Mouse (Mus musculus) hindbrain, embryonic 13.5 days (tissue): ENCODE results near the gene Neurl1a. TPM values are rescaled to one million over a fixed set of nuclear protein-coding genes. Genes with fewer than 3 reads are reported as not detected.

ENCODE experiments used
- ATAC-seq: fragments of 200-750 bp; cut with Nextera tagmentation; 2 replicates; pipeline ENCODE4 v1.8.0; 2017; ENCODE audit warnings: moderate TSS enrichment; ENCODE audit not compliant: low FRiP score
- H3K27ac ChIP-seq: fragments of 300-500 bp; sonication (generic); 2 replicates; pipeline ENCODE4 v1.5.1; 2015; ENCODE audit warnings: inconsistent platforms, mild to moderate bottlenecking, moderate library complexity
- H3K27me3 ChIP-seq: fragments of 300-500 bp; sonication (generic); 2 replicates; pipeline ENCODE4 v1.6.1; 2015; ENCODE audit warnings: mild to moderate bottlenecking, inconsistent platforms
- H3K36me3 ChIP-seq: fragments of 300-500 bp; sonication (generic); 2 replicates; pipeline ENCODE4 v1.6.1; 2015; ENCODE audit warnings: mild to moderate bottlenecking, inconsistent platforms
- H3K4me1 ChIP-seq: fragments of 300-500 bp; sonication (generic); replicated peaks from 2 replicates; pipeline ENCODE4 v1.6.1; 2015; ENCODE audit warnings: inconsistent platforms
- H3K4me2 ChIP-seq: fragments of 300-500 bp; sonication (generic); 2 replicates; pipeline ENCODE4 v1.6.1; 2015; ENCODE audit warnings: inconsistent platforms, mild to moderate bottlenecking, moderate library complexity
- H3K4me3 ChIP-seq: fragments of 300-500 bp; sonication (generic); 2 replicates; pipeline ENCODE4 v1.5.1; 2015; ENCODE audit warnings: mild to moderate bottlenecking, inconsistent platforms
- H3K9ac ChIP-seq: fragments of 300-500 bp; sonication (generic); 2 replicates; pipeline ENCODE4 v1.6.1; 2015; ENCODE audit warnings: mild to moderate bottlenecking, inconsistent platforms
- H3K9me3 ChIP-seq: fragments of 300-500 bp; sonication (generic); 2 replicates; pipeline ENCODE4 v1.6.1; 2016; ENCODE audit warnings: inconsistent platforms
- WGBS: fragments of 180-500 bp; shearing (Covaris S2); methylation state at CpG from one replicate; pipeline ENCODE4 v1.1.7; 2015; 5-methylcytosine and 5-hydroxymethylcytosine counted together
- polyA plus RNA-seq: library from polyadenylated mRNA; unstranded; fragments of >200 nt; fragmentation: Nextera tagmentation; extraction: Ambion mirVana; gene quantifications from 2 replicates; pipeline ENCODE4 v1.2.1, GENCODE M21; 2015

Gene Neurl1a
- polyA plus RNA-seq, 1 experiment from 2014 or later, result 6.8 TPM

DNA sequence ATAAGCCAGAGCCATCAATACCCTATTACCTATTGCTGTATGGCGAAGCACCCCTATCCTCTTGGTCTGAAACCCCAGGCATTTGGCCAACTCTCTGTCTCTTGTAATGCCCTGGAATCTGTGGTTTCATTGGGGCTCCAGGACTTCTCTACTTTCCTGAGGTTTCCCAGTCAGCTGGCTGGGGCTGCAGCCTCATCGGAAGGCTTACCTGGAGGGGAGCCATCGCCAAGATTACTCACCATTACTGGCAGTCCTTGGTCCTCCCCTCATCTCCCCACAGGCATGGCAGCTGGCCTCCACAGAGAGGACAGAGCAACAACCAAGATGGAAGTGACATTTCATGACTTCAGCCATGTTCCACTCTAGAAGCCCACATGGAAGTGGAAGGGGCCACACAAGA, 54.5 kb downstream of the Neurl1a start:
- Histone ChIP-seq H3K36me3 (no peaks in the 10 kb centered on the region), H3K4me3 (no peak overlapping the region), H3K9ac (no peak overlapping the region), H3K27ac (no peak overlapping the region), H3K4me2 (no peak overlapping the region), H3K4me1 (peaks cover 18% of the 10 kb centered on the region), H3K9me3 (no peaks in the 10 kb centered on the region), H3K27me3 (0 out of 2 replicates have a peak, but pooled peaks cover 9% of the 10 kb centered on the region)
- ATAC-seq, result no peak
- 92% methylated on average over 3 of the region's 3 CpGs for WGBS

DNA sequence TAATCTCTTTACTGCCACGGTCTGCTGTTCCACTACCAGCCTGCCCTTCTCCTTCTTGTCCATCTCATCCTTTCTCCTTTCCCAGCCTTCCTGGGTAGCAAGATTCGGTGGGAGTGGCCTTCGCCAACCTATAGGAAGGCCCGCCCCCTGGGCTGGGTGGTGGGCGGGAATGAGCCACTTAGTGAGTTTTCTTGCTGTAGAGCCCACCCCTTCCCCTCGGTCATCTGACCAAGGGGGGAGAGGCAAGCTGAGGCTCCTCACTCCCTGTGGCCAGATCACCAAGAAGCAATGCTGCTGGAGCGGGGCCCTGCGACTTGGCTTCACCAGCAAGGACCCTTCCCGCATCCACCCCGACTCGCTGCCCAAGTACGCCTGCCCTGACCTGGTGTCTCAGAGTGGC, 61.5 kb downstream of the Neurl1a start:
- no peak for ATAC-seq
- H3K4me3 ChIP-seq, result no peak overlapping the region
- H3K9me3 ChIP-seq, result no peaks in the 10 kb centered on the region
- H3K27ac ChIP-seq, result no peak overlapping the region
- no peak overlapping the region for H3K9ac ChIP-seq
- 0 out of 2 replicates have a peak, but pooled peaks cover 6% of the 10 kb centered on the region for H3K4me1 ChIP-seq
- 34% methylated on average over 12 of the region's 12 CpGs for WGBS
- peak overlapping the region; percentile 34 for H3K4me2 ChIP-seq
- peaks cover 7% of the 10 kb centered on the region; the same call in 1 of the 2 replicates for H3K27me3 ChIP-seq
- no peaks in the 10 kb centered on the region for H3K36me3 ChIP-seq

DNA sequence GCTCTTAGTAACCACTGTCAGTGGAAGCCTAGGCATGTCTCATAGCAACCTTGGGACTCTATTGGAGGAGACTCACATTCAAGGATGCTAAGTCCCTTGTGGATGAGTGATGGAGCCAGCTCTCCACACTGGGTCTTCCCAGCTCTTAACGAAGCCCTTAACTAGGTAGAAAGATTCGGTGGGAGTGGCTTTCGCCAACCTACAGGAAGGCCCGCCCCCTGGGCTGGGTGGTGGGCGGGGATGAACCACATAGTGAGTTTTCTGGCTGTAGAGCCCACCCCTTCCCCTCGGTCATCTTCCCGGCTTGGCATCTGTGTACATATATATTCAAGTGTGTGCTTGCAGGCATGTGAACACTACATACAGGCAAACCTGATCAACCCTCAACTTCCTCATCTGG, 62.3 kb downstream of the Neurl1a start:
- H3K9me3 ChIP-seq, result no peaks in the 10 kb centered on the region
- 68% methylated on average over 7 of the region's 7 CpGs for WGBS
- H3K4me2 ChIP-seq, result 0 out of 2 replicates have a peak overlapping the region, but pooled peaks have one; percentile 34
- no peak for ATAC-seq
- no peak overlapping the region for H3K27ac ChIP-seq
- H3K9ac ChIP-seq, result no peak overlapping the region
- H3K4me1 ChIP-seq, result 0 out of 2 replicates have a peak, but pooled peaks cover 9% of the 10 kb centered on the region
- H3K27me3 ChIP-seq, result peaks cover 7% of the 10 kb centered on the region; the same call in 1 of the 2 replicates
- H3K4me3 ChIP-seq, result no peak overlapping the region
- H3K36me3 ChIP-seq, result no peaks in the 10 kb centered on the region

DNA sequence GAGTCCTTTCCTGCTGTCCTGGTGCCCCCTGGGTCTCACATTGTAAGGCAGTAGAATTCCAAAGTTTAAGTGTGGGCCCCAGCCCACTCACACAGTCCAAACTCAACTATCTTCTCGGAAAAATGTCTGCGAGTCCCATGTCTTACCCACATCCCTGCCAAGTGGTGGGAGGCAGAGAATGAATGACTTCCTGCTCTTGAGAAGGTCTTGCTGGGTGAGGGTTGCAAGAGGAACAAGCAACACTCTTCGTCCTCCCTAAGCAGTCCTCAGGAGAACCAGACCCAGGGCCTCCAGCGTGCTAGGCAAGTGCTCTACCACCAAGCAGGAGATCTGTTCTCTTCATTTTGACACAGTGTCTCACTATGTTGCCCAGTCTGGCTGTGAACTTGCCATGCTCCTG, 63.6 kb downstream of the Neurl1a start:
- Histone ChIP-seq H3K9me3 (no peaks in the 10 kb centered on the region), H3K4me1 (0 out of 2 replicates have a peak, but pooled peaks cover 9% of the 10 kb centered on the region), H3K27ac (no peak overlapping the region), H3K9ac (no peak overlapping the region), H3K4me3 (no peak overlapping the region), H3K4me2 (no peak overlapping the region), H3K27me3 (peaks cover 7% of the 10 kb centered on the region; the same call in 1 of the 2 replicates), H3K36me3 (no peaks in the 10 kb centered on the region)
- no peak for ATAC-seq
- WGBS, result 90% methylated on average over 4 of the region's 4 CpGs

DNA sequence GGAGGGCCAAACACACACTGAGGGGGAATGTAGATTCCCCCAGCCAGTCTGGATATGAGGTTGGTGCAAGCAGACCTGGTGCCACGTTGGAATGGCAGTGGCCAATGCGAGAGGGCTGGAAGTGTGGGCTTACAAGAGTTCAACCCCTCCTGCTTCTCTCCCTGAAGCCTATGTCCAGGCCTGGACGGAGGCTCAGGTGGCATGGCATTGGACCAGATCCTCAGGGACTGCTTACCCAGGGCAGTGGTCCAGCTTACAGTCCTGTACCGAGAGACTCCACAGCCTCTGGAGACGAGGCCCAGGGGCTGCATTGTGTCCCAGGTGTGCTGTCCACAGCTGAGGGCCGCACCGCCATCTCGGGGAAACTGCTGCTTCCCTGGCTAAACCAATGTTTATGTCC, 66.9 kb downstream of the Neurl1a start:
- H3K36me3 ChIP-seq, result no peaks in the 10 kb centered on the region
- H3K27me3 ChIP-seq, result peaks cover 7% of the 10 kb centered on the region
- no peaks in the 10 kb centered on the region for H3K9me3 ChIP-seq
- 82% methylated on average over 8 of the region's 8 CpGs for WGBS
- no peak overlapping the region for H3K9ac ChIP-seq
- no peak overlapping the region for H3K4me2 ChIP-seq
- 0 out of 2 replicates have a peak, but pooled peaks cover 2% of the 10 kb centered on the region for H3K4me1 ChIP-seq
- ATAC-seq, result no peak
- no peak overlapping the region for H3K4me3 ChIP-seq
- no peak overlapping the region for H3K27ac ChIP-seq

DNA sequence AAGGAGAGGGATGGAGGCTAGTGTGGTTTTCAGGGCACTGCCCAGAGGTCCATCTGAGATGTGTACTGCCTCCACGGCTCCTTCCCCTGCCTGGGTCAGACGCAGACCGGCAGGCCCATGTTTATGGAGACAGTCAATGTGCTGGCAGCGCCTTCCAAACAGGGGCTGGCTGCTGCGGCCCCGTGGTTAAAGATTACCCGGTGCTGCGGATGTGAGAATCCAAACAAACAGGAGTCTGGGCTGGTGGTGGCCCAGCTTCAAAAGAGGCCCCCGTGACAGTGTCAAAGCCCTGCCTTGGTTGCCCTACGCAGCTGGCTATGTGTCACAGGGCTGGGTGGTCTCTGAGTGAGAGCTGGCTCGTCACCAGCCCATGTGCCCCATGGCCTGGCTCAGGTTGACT, 69.2 kb downstream of the Neurl1a start:
- H3K4me2 ChIP-seq, result no peak overlapping the region
- H3K9ac ChIP-seq, result 0 out of 2 replicates have a peak overlapping the region, but pooled peaks have one; percentile 36
- H3K9me3 ChIP-seq, result no peaks in the 10 kb centered on the region
- no peak overlapping the region for H3K27ac ChIP-seq
- no peak for ATAC-seq
- 52% methylated on average over 11 of the region's 11 CpGs for WGBS
- no peaks in the 10 kb centered on the region for H3K36me3 ChIP-seq
- H3K4me3 ChIP-seq, result no peak overlapping the region
- H3K4me1 ChIP-seq, result peaks cover 7% of the 10 kb centered on the region
- peaks cover 29% of the 10 kb centered on the region for H3K27me3 ChIP-seq

DNA sequence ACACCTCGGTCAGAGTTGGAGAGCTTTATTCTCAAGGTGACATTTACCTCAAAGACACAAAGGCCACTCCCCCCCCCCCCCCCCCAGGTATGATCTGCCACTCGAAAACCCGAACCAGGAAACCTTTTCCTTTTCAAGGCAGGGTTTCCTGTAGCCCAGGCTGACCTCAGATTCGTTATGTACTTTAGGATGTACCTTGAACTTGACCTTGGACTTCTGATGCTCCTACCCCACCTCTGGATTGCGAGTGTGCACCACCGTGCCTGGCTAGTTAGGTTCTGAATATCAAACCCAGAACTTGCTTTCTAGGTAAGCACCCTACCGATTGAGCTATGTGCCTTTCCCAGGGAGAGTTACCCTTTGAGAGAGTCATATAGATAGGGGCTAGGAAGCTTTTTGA, 69.7 kb downstream of the Neurl1a start:
- WGBS, result 84% methylated on average over 7 of the region's 7 CpGs
- no peaks in the 10 kb centered on the region for H3K36me3 ChIP-seq
- H3K27me3 ChIP-seq, result peaks cover 35% of the 10 kb centered on the region
- H3K27ac ChIP-seq, result no peak overlapping the region
- no peak overlapping the region for H3K9ac ChIP-seq
- H3K4me1 ChIP-seq, result peaks cover 12% of the 10 kb centered on the region
- H3K4me3 ChIP-seq, result no peak overlapping the region
- H3K9me3 ChIP-seq, result no peaks in the 10 kb centered on the region
- no peak overlapping the region for H3K4me2 ChIP-seq
- no peak for ATAC-seq

DNA sequence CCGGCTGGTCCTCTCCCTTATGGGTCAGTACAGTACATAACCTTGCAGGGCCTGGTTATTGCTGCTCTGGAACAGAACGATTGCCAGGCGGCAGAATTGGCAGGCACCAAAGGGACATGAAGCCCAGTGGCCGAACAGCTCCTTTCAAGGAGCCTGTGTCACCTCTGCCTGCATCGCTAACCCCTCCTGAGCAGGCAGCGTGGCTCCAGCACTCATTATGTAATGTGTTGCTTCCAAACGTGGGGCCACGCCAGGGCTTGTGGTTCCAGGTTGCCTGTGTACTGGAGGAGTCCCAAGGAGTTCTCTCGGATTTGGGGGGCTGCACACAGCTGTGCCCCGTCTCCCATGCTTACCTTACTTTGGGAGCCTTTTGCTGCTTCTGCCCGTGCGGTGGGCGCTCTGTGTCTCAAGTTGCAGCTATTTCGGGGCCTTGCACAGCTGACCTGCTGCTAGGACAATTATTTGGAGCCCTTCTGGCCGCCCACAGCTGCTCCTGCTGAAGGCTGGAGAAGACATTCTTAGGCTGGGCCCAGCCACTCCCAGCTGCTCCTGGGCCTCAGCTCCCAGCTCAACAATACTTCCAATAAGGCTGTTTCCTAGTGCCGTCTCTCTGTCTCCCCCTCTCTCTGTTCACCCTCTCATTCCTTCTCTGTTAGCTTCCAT, 70.4 kb downstream of the Neurl1a start:
- 69% methylated on average over 16 of the region's 16 CpGs for WGBS
- Histone ChIP-seq H3K9ac (no peak overlapping the region), H3K9me3 (no peaks in the 10 kb centered on the region), H3K36me3 (no peaks in the 10 kb centered on the region), H3K27ac (no peak overlapping the region), H3K4me2 (no peak overlapping the region), H3K27me3 (peaks cover 42% of the 10 kb centered on the region), H3K4me1 (peaks cover 14% of the 10 kb centered on the region), H3K4me3 (no peak overlapping the region)
- no peak for ATAC-seq

DNA sequence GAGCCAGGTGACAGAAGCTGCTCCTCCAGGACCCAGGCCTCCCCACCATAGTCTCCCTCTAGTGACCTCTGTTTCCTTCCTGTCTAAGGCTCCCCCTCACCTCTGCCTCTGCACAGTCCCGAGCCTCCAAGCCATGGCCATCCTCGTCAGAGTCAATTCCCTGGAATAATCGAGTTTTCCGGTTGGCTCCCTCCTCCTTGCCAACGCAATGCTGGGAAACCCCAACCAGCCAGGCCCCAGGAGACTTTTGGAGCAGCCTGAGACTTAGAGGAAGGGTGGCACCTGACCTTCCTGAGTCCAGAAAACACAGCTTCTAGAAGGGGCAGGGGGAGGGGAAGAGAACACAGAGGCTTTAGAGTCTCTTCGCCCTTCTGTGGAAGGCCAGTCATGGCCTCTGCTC, 72.3 kb downstream of the Neurl1a start:
- Histone ChIP-seq H3K9ac (no peak overlapping the region), H3K27me3 (peaks cover 56% of the 10 kb centered on the region), H3K4me2 (no peak overlapping the region), H3K4me3 (no peak overlapping the region), H3K36me3 (no peaks in the 10 kb centered on the region), H3K4me1 (peaks cover 12% of the 10 kb centered on the region), H3K9me3 (no peaks in the 10 kb centered on the region), H3K27ac (no peak overlapping the region)
- 33% methylated on average over 6 of the region's 6 CpGs for WGBS
- ATAC-seq, result no peak

DNA sequence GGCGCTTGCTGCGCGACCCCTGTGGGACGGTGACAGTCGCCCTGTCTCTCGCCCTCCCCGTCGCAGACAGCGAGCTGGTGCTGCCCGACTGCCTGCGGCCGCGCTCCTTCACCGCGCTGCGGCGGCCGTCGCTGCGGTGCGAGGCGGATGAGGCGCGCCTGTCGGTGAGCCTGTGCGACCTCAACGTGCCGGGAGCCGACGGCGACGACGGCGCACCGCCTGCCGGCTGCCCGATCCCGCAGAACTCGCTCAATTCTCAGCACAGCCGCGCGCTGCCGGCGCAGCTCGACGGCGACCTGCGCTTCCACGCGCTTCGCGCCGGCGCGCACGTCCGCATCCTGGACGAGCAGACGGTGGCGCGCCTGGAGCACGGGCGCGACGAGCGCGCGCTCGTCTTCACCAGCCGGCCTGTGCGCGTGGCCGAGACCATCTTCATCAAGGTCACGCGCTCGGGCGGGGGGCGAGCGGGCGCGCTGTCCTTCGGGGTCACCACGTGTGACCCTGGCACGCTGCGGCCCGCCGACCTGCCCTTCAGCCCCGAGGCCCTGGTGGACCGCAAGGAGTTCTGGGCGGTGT, 74.5 kb downstream of the Neurl1a start:
- Histone ChIP-seq H3K4me1 (peaks cover 12% of the 10 kb centered on the region), H3K36me3 (no peaks in the 10 kb centered on the region), H3K9ac (peak overlapping the region; percentile 58), H3K4me2 (peak overlapping the region; percentile 54), H3K4me3 (peak overlapping the region; percentile 39), H3K9me3 (no peaks in the 10 kb centered on the region), H3K27me3 (peaks cover 73% of the 10 kb centered on the region), H3K27ac (no peak overlapping the region)
- WGBS, result 4% methylated on average over 85 of the region's 90 CpGs
- ATAC-seq, result no peak

DNA sequence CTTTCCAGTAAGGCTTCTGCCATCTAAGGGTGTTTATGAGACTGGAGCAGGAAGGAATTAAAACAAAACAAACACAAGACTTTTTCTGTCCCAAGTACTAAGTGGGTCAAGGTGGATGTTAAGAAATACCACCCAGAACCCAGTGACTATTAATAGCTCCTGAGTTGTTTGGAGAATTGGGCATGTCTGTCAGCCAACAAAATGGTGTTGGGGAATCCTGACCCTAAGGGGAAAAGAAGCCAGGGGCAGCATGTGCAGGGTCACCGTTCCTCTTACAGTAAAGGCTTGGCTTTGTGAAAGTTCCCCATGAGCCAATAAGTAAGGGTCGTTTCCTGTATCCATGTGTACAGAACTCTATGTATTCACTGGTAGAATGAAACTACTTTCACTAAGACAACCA, 76.4 kb downstream of the Neurl1a start:
- WGBS, result 75% methylated on average over 2 of the region's 2 CpGs
- Histone ChIP-seq H3K27ac (no peak overlapping the region), H3K4me2 (no peak overlapping the region), H3K36me3 (no peaks in the 10 kb centered on the region), H3K4me1 (peaks cover 12% of the 10 kb centered on the region), H3K4me3 (no peak overlapping the region), H3K27me3 (peaks cover 69% of the 10 kb centered on the region), H3K9me3 (no peaks in the 10 kb centered on the region), H3K9ac (no peak overlapping the region)
- ATAC-seq, result no peak

DNA sequence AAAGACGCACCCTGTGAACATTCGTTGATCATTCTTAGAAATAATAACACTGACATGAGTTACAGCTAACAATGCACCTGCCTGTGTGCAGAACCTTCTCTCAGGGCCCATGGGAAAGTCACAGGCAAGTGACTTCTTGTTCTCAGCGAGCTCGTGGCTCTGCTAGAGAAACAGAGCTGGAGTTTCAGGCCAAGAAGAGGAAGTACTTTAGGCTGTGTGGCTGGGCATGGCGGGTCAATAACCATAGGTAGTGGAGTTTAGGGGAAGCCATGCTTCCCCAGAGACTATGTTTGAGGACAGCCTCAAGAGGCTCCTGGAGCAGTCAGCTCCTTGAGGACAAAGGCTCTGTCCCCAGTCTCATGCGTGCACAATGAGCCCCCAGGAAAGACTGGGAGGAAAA, 77.3 kb downstream of the Neurl1a start:
- 82% methylated on average over 6 of the region's 6 CpGs for WGBS
- Histone ChIP-seq H3K36me3 (no peaks in the 10 kb centered on the region), H3K9me3 (no peaks in the 10 kb centered on the region), H3K4me1 (peaks cover 12% of the 10 kb centered on the region), H3K4me2 (no peak overlapping the region), H3K9ac (no peak overlapping the region), H3K27me3 (peaks cover 62% of the 10 kb centered on the region), H3K4me3 (no peak overlapping the region), H3K27ac (no peak overlapping the region)
- no peak for ATAC-seq

DNA sequence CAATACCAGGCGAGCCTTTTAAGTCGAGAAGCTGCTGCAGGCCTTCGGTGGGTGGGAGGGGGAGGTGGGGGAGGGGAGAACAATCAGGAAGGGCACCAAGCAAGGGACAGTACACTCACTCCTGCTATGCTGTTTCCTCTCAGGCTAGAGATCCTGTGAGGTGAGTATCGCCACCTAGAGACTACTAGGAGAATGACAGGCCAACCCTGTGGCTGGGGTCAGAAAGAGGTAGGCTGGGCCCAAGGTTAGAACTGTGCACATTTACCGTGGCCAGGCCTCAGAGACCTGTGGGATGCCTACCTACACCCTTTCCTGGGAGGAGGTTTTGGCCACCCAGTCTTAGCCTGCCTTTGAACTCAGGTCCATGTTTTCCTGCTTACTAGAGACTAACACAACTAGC, 81.0 kb downstream of the Neurl1a start:
- H3K27ac ChIP-seq, result no peak overlapping the region
- 5% methylated on average over 5 of the region's 5 CpGs for WGBS
- H3K4me2 ChIP-seq, result no peak overlapping the region
- no peaks in the 10 kb centered on the region for H3K9me3 ChIP-seq
- H3K27me3 ChIP-seq, result peaks cover 26% of the 10 kb centered on the region
- no peaks in the 10 kb centered on the region for H3K36me3 ChIP-seq
- H3K4me1 ChIP-seq, result peaks cover 2% of the 10 kb centered on the region; the same call in 1 of the 2 replicates
- H3K4me3 ChIP-seq, result no peak overlapping the region
- 0 out of 2 replicates have a peak, but pooled peaks have one; percentile 18 for ATAC-seq
- no peak overlapping the region for H3K9ac ChIP-seq
